Mouse (Mus musculus): ENCODE measurements around the gene Reep3. TPM values are rescaled to one million over a fixed set of nuclear protein-coding genes. Genes with fewer than 3 reads are reported as not detected.

The Reep3 gene
- polyA plus RNA-seq, 1 experiment = 47.9 TPM

GRCm38 (mm10) chr10:67131709-67132108 lies 35.0 kb upstream of the Reep3 start:
- H3K27ac ChIP-seq (ENCODE audit: insufficient read depth, low read length) = no peak overlapping the region
- TF ChIP-seq CTCF (IDR thresholded peaks at IDR 0.05; ENCODE audit: low read depth, low read length) (no peak), POLR2A (IDR thresholded peaks at IDR 0.05; ENCODE audit: insufficient read depth, low read length) (no peak), EP300 (IDR thresholded peaks at IDR 0.05; ENCODE audit: insufficient read depth, low read depth, low read length) (no peak)
- H3K27me3 ChIP-seq (ENCODE audit: control insufficient read depth, insufficient read depth, low read length, poor library complexity, severe bottlenecking) = no peaks in the 10 kb centered on the region
- H3K4me1 ChIP-seq (ENCODE audit: control insufficient read depth, insufficient read depth, low read length) = peaks cover 1% of the 10 kb centered on the region
- no peak overlapping the region for H3K9ac ChIP-seq (ENCODE audit: low read depth, poor library complexity, severe bottlenecking)
- no peaks in the 10 kb centered on the region for H3K36me3 ChIP-seq (ENCODE audit: control insufficient read depth, insufficient read depth, low read length, poor library complexity, severe bottlenecking)
- no peak overlapping the region for H3K4me3 ChIP-seq (ENCODE audit: low read depth, low read length)
- H3K9me3 ChIP-seq (replicated peaks; ENCODE audit: control insufficient read depth, insufficient read depth, low read length, poor library complexity, severe bottlenecking) = no peaks in the 10 kb centered on the region

- no peak for TF ChIP-seq CTCF (IDR thresholded peaks at IDR 0.05; ENCODE audit: low read depth, low read length)
- no peak for TF ChIP-seq EP300 (IDR thresholded peaks at IDR 0.05; ENCODE audit: insufficient read depth, low read depth, low read length)
- no peak for TF ChIP-seq POLR2A (IDR thresholded peaks at IDR 0.05; ENCODE audit: insufficient read depth, low read length)
- H3K27ac ChIP-seq (ENCODE audit: insufficient read depth, low read length) = no peak overlapping the region
- H3K9me3 ChIP-seq (replicated peaks; ENCODE audit: control insufficient read depth, insufficient read depth, low read length, poor library complexity, severe bottlenecking) = no peaks in the 10 kb centered on the region
- H3K4me1 ChIP-seq (ENCODE audit: control insufficient read depth, insufficient read depth, low read length) = peaks cover 4% of the 10 kb centered on the region
- no peaks in the 10 kb centered on the region for H3K27me3 ChIP-seq (ENCODE audit: control insufficient read depth, insufficient read depth, low read length, poor library complexity, severe bottlenecking)
- H3K4me3 ChIP-seq (ENCODE audit: low read depth, low read length) = no peak overlapping the region
- no peak overlapping the region for H3K9ac ChIP-seq (ENCODE audit: low read depth, poor library complexity, severe bottlenecking)
- H3K36me3 ChIP-seq (ENCODE audit: control insufficient read depth, insufficient read depth, low read length, poor library complexity, severe bottlenecking) = no peaks in the 10 kb centered on the region
These were observed 32.8 kb upstream of the Reep3 start for GRCm38 (mm10) chr10:67129531-67129930.

- Histone ChIP-seq H3K9me3 (replicated peaks; ENCODE audit: control insufficient read depth, insufficient read depth, low read length, poor library complexity, severe bottlenecking) (no peaks in the 10 kb centered on the region), H3K27me3 (ENCODE audit: control insufficient read depth, insufficient read depth, low read length, poor library complexity, severe bottlenecking) (no peaks in the 10 kb centered on the region), H3K27ac (ENCODE audit: insufficient read depth, low read length) (no peak overlapping the region), H3K4me3 (ENCODE audit: low read depth, low read length) (peak overlapping the region; percentile 65), H3K9ac (ENCODE audit: low read depth, poor library complexity, severe bottlenecking) (peak overlapping the region; percentile 85), H3K4me1 (ENCODE audit: control insufficient read depth, insufficient read depth, low read length) (peaks cover 4% of the 10 kb centered on the region), H3K36me3 (ENCODE audit: control insufficient read depth, insufficient read depth, low read length, poor library complexity, severe bottlenecking) (no peaks in the 10 kb centered on the region; the same call in 1 of the 2 replicates)
- TF ChIP-seq POLR2A (IDR thresholded peaks at IDR 0.05; ENCODE audit: insufficient read depth, low read length) (no peak), CTCF (IDR thresholded peaks at IDR 0.05; ENCODE audit: low read depth, low read length) (no peak), EP300 (IDR thresholded peaks at IDR 0.05; ENCODE audit: insufficient read depth, low read depth, low read length) (no peak)
These were observed 30.4 kb upstream of the Reep3 start for GRCm38 (mm10) chr10:67126859-67127758.

GRCm38 (mm10) chr10:67126061-67126858 lies 29.5 kb upstream of the Reep3 start:
- peaks cover 4% of the 10 kb centered on the region for H3K4me1 ChIP-seq (ENCODE audit: control insufficient read depth, insufficient read depth, low read length)

GRCm38 (mm10) chr10:67124156-67124555 lies 27.4 kb upstream of the Reep3 start:
- H3K9me3 ChIP-seq (replicated peaks; ENCODE audit: control insufficient read depth, insufficient read depth, low read length, poor library complexity, severe bottlenecking) = no peaks in the 10 kb centered on the region
- no peaks in the 10 kb centered on the region for H3K27me3 ChIP-seq (ENCODE audit: control insufficient read depth, insufficient read depth, low read length, poor library complexity, severe bottlenecking)
- peaks cover 3% of the 10 kb centered on the region; the same call in 1 of the 2 replicates for H3K36me3 ChIP-seq (ENCODE audit: control insufficient read depth, insufficient read depth, low read length, poor library complexity, severe bottlenecking)
- no peak overlapping the region for H3K4me3 ChIP-seq (ENCODE audit: low read depth, low read length)
- H3K27ac ChIP-seq (ENCODE audit: insufficient read depth, low read length) = no peak overlapping the region
- peaks cover 6% of the 10 kb centered on the region for H3K4me1 ChIP-seq (ENCODE audit: control insufficient read depth, insufficient read depth, low read length)
- no peak overlapping the region for H3K9ac ChIP-seq (ENCODE audit: low read depth, poor library complexity, severe bottlenecking)
- TF ChIP-seq EP300 (IDR thresholded peaks at IDR 0.05; ENCODE audit: insufficient read depth, low read depth, low read length) = no peak
- TF ChIP-seq POLR2A (IDR thresholded peaks at IDR 0.05; ENCODE audit: insufficient read depth, low read length) = no peak
- no peak for TF ChIP-seq CTCF (IDR thresholded peaks at IDR 0.05; ENCODE audit: low read depth, low read length)

More at GRCm38 (mm10) chr10:67126061-67126858, 29.5 kb upstream of the Reep3 start:
- no peak for TF ChIP-seq EP300 (IDR thresholded peaks at IDR 0.05; ENCODE audit: insufficient read depth, low read depth, low read length)
- TF ChIP-seq CTCF (IDR thresholded peaks at IDR 0.05; ENCODE audit: low read depth, low read length) = no peak
- no peak for TF ChIP-seq POLR2A (IDR thresholded peaks at IDR 0.05; ENCODE audit: insufficient read depth, low read length)
- Histone ChIP-seq H3K4me3 (ENCODE audit: low read depth, low read length) (peak overlapping the region; percentile 65), H3K9ac (ENCODE audit: low read depth, poor library complexity, severe bottlenecking) (peak overlapping the region; percentile 85), H3K36me3 (ENCODE audit: control insufficient read depth, insufficient read depth, low read length, poor library complexity, severe bottlenecking) (peaks cover 3% of the 10 kb centered on the region; the same call in 1 of the 2 replicates), H3K27me3 (ENCODE audit: control insufficient read depth, insufficient read depth, low read length, poor library complexity, severe bottlenecking) (no peaks in the 10 kb centered on the region), H3K27ac (ENCODE audit: insufficient read depth, low read length) (no peak overlapping the region), H3K9me3 (replicated peaks; ENCODE audit: control insufficient read depth, insufficient read depth, low read length, poor library complexity, severe bottlenecking) (no peaks in the 10 kb centered on the region)

Data from ES-Bruce4 (cell line).